Mouse (Mus musculus) megakaryocyte, embryonic 14.5 days (primary cell): ENCODE results near the gene Ikzf3. TPM values are rescaled to one million over a fixed set of nuclear protein-coding genes. Genes with fewer than 3 reads are reported as not detected.

ENCODE experiments used
- H3K27me3 ChIP-seq: replicated peaks from 2 replicates; pipeline ENCODE3; 2012; ENCODE audit warnings: inconsistent platforms
- H3K36me3 ChIP-seq: replicated peaks from 2 replicates; pipeline ENCODE3; 2012; ENCODE audit warnings: low read length, inconsistent platforms, mixed read lengths
- H3K4me1 ChIP-seq: 2 replicates; pipeline ENCODE4 v1.6.1; 2012; ENCODE audit warnings: inconsistent platforms
- H3K4me3 ChIP-seq: replicated peaks from 2 replicates; pipeline ENCODE3; 2012; ENCODE audit warnings: moderate library complexity, mild to moderate bottlenecking, inconsistent platforms
- H3K9me3 ChIP-seq: 2 replicates; pipeline ENCODE4 v1.6.1; 2012; ENCODE audit warnings: inconsistent platforms
- FLI1 ChIP-seq: IDR thresholded peaks from 2 replicates; pipeline ENCODE4 v1.6.1; 2012; ENCODE audit warnings: low read length, inconsistent platforms, mixed read lengths
- GATA1 ChIP-seq: IDR thresholded peaks from 3 replicates; pipeline ENCODE4 v1.6.1; 2012; ENCODE audit warnings: mixed read lengths, low read length, inconsistent platforms, borderline replicate concordance
- polyA plus RNA-seq: library from polyadenylated mRNA; stranded (reverse); fragments of >175 nt; gene quantifications from 2 replicates; pipeline ENCODE4 v1.2.3, GENCODE M21; 2012; ENCODE audit warnings: low replicate concordance; ENCODE audit not compliant: insufficient read depth

The Ikzf3 gene
- polyA plus RNA-seq = 0.47 TPM in 1 of 2 replicates, not detected in the other

- H3K4me3 ChIP-seq = peak within 1 kb of the TSS; percentile 85
- H3K27me3 ChIP-seq = peaks cover 81% of the 10 kb centered on the region
- H3K4me1 ChIP-seq = peaks cover 23% of the 10 kb centered on the region
- no peak for TF ChIP-seq FLI1
- no peak for TF ChIP-seq GATA1
- no peaks in the 10 kb centered on the region for H3K9me3 ChIP-seq
- H3K36me3 ChIP-seq = no peaks in the 10 kb centered on the region
These were observed at the start of gene Ikzf3 for GRCm38 (mm10) chr11:98545711-98546231. TSS of gene Ikzf3 (minus strand) at chr11:98546031.

- Histone ChIP-seq H3K36me3 (no peaks in the 10 kb centered on the region), H3K4me1 (peaks cover 42% of the 10 kb centered on the region), H3K9me3 (no peaks in the 10 kb centered on the region), H3K4me3 (no peak overlapping the region), H3K27me3 (peaks cover 47% of the 10 kb centered on the region)
- TF ChIP-seq FLI1 = no peak
- TF ChIP-seq GATA1 = no peak
These were observed 49.6 kb upstream of the Ikzf3 start for GRCm38 (mm10) chr11:98595473-98595872.

- Histone ChIP-seq H3K36me3 (no peaks in the 10 kb centered on the region), H3K4me1 (peaks cover 42% of the 10 kb centered on the region), H3K27me3 (peaks cover 43% of the 10 kb centered on the region), H3K9me3 (no peaks in the 10 kb centered on the region), H3K4me3 (no peak overlapping the region)
- TF ChIP-seq GATA1 (no peak), FLI1 (no peak)
These were observed 49.2 kb upstream of the Ikzf3 start for GRCm38 (mm10) chr11:98595021-98595420.

GRCm38 (mm10) chr11:98590548-98591445 is 45.0 kb upstream of the Ikzf3 start:
- TF ChIP-seq GATA1 = no peak
- no peak for TF ChIP-seq FLI1
- H3K9me3 ChIP-seq = no peaks in the 10 kb centered on the region
- H3K4me1 ChIP-seq = peaks cover 57% of the 10 kb centered on the region

GRCm38 (mm10) chr11:98589306-98589705 is 43.5 kb upstream of the Ikzf3 start:
- Histone ChIP-seq H3K27me3 (peaks cover 17% of the 10 kb centered on the region), H3K36me3 (peaks cover 16% of the 10 kb centered on the region), H3K9me3 (no peaks in the 10 kb centered on the region), H3K4me3 (peak overlapping the region; percentile 93), H3K4me1 (peaks cover 63% of the 10 kb centered on the region)
- no peak for TF ChIP-seq GATA1

More at GRCm38 (mm10) chr11:98590548-98591445, 45.0 kb upstream of the Ikzf3 start:
- Histone ChIP-seq H3K36me3 (peaks cover under 1% of the 10 kb centered on the region), H3K4me3 (no peak overlapping the region), H3K27me3 (peaks cover 20% of the 10 kb centered on the region)

GRCm38 (mm10) chr11:98588833-98589281 is 43.0 kb upstream of the Ikzf3 start:
- Histone ChIP-seq H3K4me3 (peak overlapping the region; percentile 93), H3K36me3 (peaks cover 20% of the 10 kb centered on the region), H3K4me1 (peaks cover 68% of the 10 kb centered on the region), H3K27me3 (peaks cover 14% of the 10 kb centered on the region), H3K9me3 (no peaks in the 10 kb centered on the region)
- no peak for TF ChIP-seq GATA1
- no peak for TF ChIP-seq FLI1

GRCm38 (mm10) chr11:98587684-98588546 is 42.1 kb upstream of the Ikzf3 start:
- peaks cover 28% of the 10 kb centered on the region for H3K36me3 ChIP-seq

GRCm38 (mm10) chr11:98586892-98587563 is 41.2 kb upstream of the Ikzf3 start, which contains the start of gene Ormdl3:
TSS of gene Ormdl3 (minus strand) at chr11:98587368.
- peak within 1 kb of the TSS; percentile 93 for H3K4me3 ChIP-seq
- H3K36me3 ChIP-seq = peaks cover 37% of the 10 kb centered on the region
- no peaks in the 10 kb centered on the region for H3K9me3 ChIP-seq
- H3K27me3 ChIP-seq = peaks cover 5% of the 10 kb centered on the region
- TF ChIP-seq GATA1 (no peak), FLI1 (no peak)
- peaks cover 79% of the 10 kb centered on the region for H3K4me1 ChIP-seq

More at GRCm38 (mm10) chr11:98587684-98588546, 42.1 kb upstream of the Ikzf3 start:
- TF ChIP-seq FLI1 (no peak), GATA1 (0 out of 3 replicates have a peak, but pooled peaks have one; percentile 34)
- Histone ChIP-seq H3K4me1 (peaks cover 77% of the 10 kb centered on the region), H3K27me3 (peaks cover 11% of the 10 kb centered on the region), H3K9me3 (no peaks in the 10 kb centered on the region), H3K4me3 (peak overlapping the region; percentile 93)

- H3K4me1 ChIP-seq = peaks cover 82% of the 10 kb centered on the region
- peak overlapping the region; percentile 93 for H3K4me3 ChIP-seq
- H3K36me3 ChIP-seq = peaks cover 39% of the 10 kb centered on the region
- H3K27me3 ChIP-seq = peaks cover 3% of the 10 kb centered on the region
- TF ChIP-seq GATA1 = no peak
- TF ChIP-seq FLI1 = no peak
- H3K9me3 ChIP-seq = no peaks in the 10 kb centered on the region
These were observed 40.5 kb upstream of the Ikzf3 start for GRCm38 (mm10) chr11:98586087-98586891.
